27 mouse cellular contexts compared by ENCODE assay signal in the genomic region with DNA sequence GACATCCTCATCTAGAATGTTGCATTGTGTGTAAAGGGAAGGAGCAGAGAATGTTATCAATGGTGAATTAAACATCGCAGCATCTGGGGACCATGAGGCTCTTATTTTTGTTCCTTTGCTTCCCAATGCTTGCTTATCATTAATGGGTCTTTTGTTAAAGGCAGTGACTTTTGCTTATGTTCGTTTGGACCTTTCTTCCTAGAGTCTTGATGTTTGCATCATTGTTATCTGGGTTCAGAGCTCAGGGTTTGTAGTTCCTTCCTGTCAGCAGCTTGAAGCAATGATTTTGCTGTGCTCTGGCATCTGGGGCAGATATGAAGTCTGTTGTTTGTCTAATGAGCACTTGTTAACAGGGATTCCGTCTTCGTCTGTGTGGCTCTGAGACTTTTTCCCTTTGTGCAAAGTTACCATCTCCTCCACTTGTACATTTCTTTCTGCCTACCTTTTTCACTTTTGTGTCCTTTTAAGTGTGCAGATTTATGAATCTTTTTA.
A peak's percentile ranks its signal among the peaks of the same experiment; 100 is the strongest.
DNase-seq lines count a peak whose midpoint lies in the region; ATAC-seq and TF ChIP-seq lines count a peak whose summit lies in the region.
"Had no signal": no experiment of that assay in that cellular context is flagged by ENCODE, and none has a peak within 500 bp of the region (broad histone marks: within the 10 kb centered on the region; RNA-seq: fewer than 3 reads in every experiment).

No protein-coding gene starts in this region.

- H3K27ac ChIP-seq in gastrocnemius, adult 2 months = 0 out of 2 replicates have a peak overlapping the region, but pooled peaks have one; percentile 0
- peak overlapping the region; percentile 62 for H3K27ac ChIP-seq in heart, embryonic 13.5 days (replicated peaks)
- H3K27ac ChIP-seq in liver, adult 2 months (replicated peaks; ENCODE audit: insufficient read depth, low read depth, low read length) = no peak overlapping the region
- H3K27ac ChIP-seq: forebrain, embryonic 13.5 days; hindbrain, embryonic 14.5 days; limb, embryonic 10.5 days; limb, embryonic 15.5 days; stomach, embryonic 15.5 days had no signal

- DNase-seq in gastrocnemius, adult 2 months = no peak
- DNase-seq in gastrocnemius, postnatal 36 days = no peak
- DNase-seq in heart, adult 8-10 months (ENCODE audit: low spot score) = no peak
- peak; percentile 23 for DNase-seq in liver, adult 2 months (ENCODE audit: extremely low read depth, low read depth, low spot score)
- DNase-seq in liver = no peak
- peak; percentile 31 for DNase-seq in lung, postnatal 25 days (ENCODE audit: low spot score)
- no peak for DNase-seq in lung, postnatal 14 days
- DNase-seq: adrenal gland, postnatal 10 days; cerebellum, adult 8-10 months; cerebellum, postnatal 36 days; gastrocnemius, postnatal 14 days; kidney, adult 9 months; kidney, postnatal 10 days; layer of hippocampus, postnatal 36 days; lung, embryonic 14.5 days; right cerebral cortex, postnatal 25 days had no signal

- no peaks in the 10 kb centered on the region for H3K36me3 ChIP-seq in heart, embryonic 13.5 days
- no peaks in the 10 kb centered on the region for H3K36me3 ChIP-seq in liver, adult 2 months (ENCODE audit: control insufficient read depth, insufficient read depth, low read length)
- H3K36me3 ChIP-seq: G1E; limb, embryonic 10.5 days; limb, embryonic 15.5 days; stomach, embryonic 15.5 days had no signal

- no peak overlapping the region for H3K4me3 ChIP-seq in gastrocnemius, adult 2 months
- no peak overlapping the region for H3K4me3 ChIP-seq in heart, embryonic 13.5 days
- H3K4me3 ChIP-seq in liver, adult 2 months (ENCODE audit: insufficient read depth, low read depth, low read length) = no peak overlapping the region
- H3K4me3 ChIP-seq: forebrain, embryonic 13.5 days; limb, embryonic 10.5 days; limb, embryonic 15.5 days; stomach, embryonic 15.5 days had no signal

- no peak for TF ChIP-seq POLR2A in liver, adult 2 months (IDR thresholded peaks at IDR 0.05; ENCODE audit: extremely low read depth, insufficient read depth, low read length)

- peaks cover 58% of the 10 kb centered on the region for H3K4me1 ChIP-seq in heart, embryonic 13.5 days
- no peaks in the 10 kb centered on the region; the same call in 1 of the 2 replicates for H3K4me1 ChIP-seq in liver, adult 2 months (ENCODE audit: control insufficient read depth, insufficient read depth, low read length)
- H3K4me1 ChIP-seq: stomach, embryonic 15.5 days had no signal

- H3K4me2 ChIP-seq in heart, embryonic 13.5 days = no peak overlapping the region
- H3K4me2 ChIP-seq: forebrain, embryonic 13.5 days; hindbrain, embryonic 14.5 days; limb, embryonic 15.5 days; lung, embryonic 14.5 days; midbrain, embryonic 11.5 days; stomach, embryonic 15.5 days had no signal

- TF ChIP-seq CTCF in gastrocnemius, adult 2 months (IDR thresholded peaks at IDR 0.05) = no peak
- TF ChIP-seq CTCF in liver, adult 2 months (IDR thresholded peaks at IDR 0.05; ENCODE audit: low read depth, low read length) = no peak

- no peak for ATAC-seq in heart, embryonic 13.5 days (ENCODE audit: extremely low read depth, insufficient number of reproducible peaks, low FRiP score, low TSS enrichment)
- ATAC-seq: forebrain, embryonic 13.5 days; intestine, postnatal 0 days; midbrain, embryonic 16.5 days; Patski had no signal

- H3K9ac ChIP-seq in heart, embryonic 13.5 days = no peak overlapping the region
- H3K9ac ChIP-seq in liver, adult 2 months (ENCODE audit: low read depth, low read length) = no peak overlapping the region
- H3K9ac ChIP-seq: forebrain, embryonic 13.5 days; hindbrain, embryonic 14.5 days; limb, embryonic 15.5 days; lung, embryonic 14.5 days; stomach, embryonic 15.5 days had no signal

- no peaks in the 10 kb centered on the region for H3K79me2 ChIP-seq in liver, adult 2 months (ENCODE audit: control insufficient read depth, insufficient read depth, low read length)

- H3K9me3 ChIP-seq in heart, embryonic 13.5 days = peaks cover 2% of the 10 kb centered on the region; the same call in 1 of the 2 replicates
- H3K9me3 ChIP-seq: forebrain, embryonic 13.5 days; G1E; limb, embryonic 10.5 days; limb, embryonic 15.5 days; stomach, embryonic 15.5 days had no signal

- no peaks in the 10 kb centered on the region for H3K27me3 ChIP-seq in heart, embryonic 13.5 days (replicated peaks)
- H3K27me3 ChIP-seq in liver, adult 2 months (ENCODE audit: control insufficient read depth, insufficient read depth, low read length) = no peaks in the 10 kb centered on the region
- H3K27me3 ChIP-seq: forebrain, embryonic 13.5 days; limb, embryonic 15.5 days; stomach, embryonic 15.5 days had no signal

- 15% methylated on average over 4 of the region's 4 CpGs for WGBS in heart, embryonic 13.5 days
- WGBS in liver, adult 2 months = 61% methylated on average over 4 of the region's 4 CpGs

- intact Hi-C loops in gastrocnemius, adult 2 months (cut with DNase I) = no loop called here
- intact Hi-C loops in gastrocnemius, postnatal 36 days (cut with DNase I) = no loop called here

Comparison
In these comparisons a context has a peak if more than half of its experiments do, and no peak if none do; other contexts are left out.
1. DNase-seq: peak in liver, adult 2 months (single experiment) and lung, postnatal 25 days (single experiment); none in gastrocnemius, adult 2 months (single experiment), gastrocnemius, postnatal 36 days (0 of 2), heart, adult 8-10 months (single experiment), liver (single experiment) and lung, postnatal 14 days (single experiment).